Mouse (Mus musculus): Measurements from ENCODE around the gene Atg4b.

- no peak; the same call in 1 of the 2 replicates for TF ChIP-seq EP300 (IDR thresholded peaks at IDR 0.05; ENCODE audit: low read depth)
- TF ChIP-seq CTCF (IDR thresholded peaks at IDR 0.05; ENCODE audit: low read depth) = peak; percentile 33
These were observed 73.9 kb downstream of the Atg4b start for GRCm38 (mm10) chr1:93825105-93825674.

Data from heart, postnatal 0 days (tissue).